Mouse (Mus musculus): ENCODE measurements around the gene Shisal2b. TPM values are rescaled to one million over a fixed set of nuclear protein-coding genes. Genes with fewer than 3 reads are reported as not detected.
A peak's percentile ranks its signal among the peaks of the same experiment; 100 is the strongest.
"Not testable (repeated sequence)": the region's sequence is repeated elsewhere in the genome, so short reads cannot be mapped to it uniquely, and the experiment has no call there.

Shisal2b gene
- polyA plus RNA-seq (2014; fragmentation: Nextera tagmentation; extraction: Ambion mirVana): 0.23 TPM in 1 of 2 replicates, not detected in the other

DNA sequence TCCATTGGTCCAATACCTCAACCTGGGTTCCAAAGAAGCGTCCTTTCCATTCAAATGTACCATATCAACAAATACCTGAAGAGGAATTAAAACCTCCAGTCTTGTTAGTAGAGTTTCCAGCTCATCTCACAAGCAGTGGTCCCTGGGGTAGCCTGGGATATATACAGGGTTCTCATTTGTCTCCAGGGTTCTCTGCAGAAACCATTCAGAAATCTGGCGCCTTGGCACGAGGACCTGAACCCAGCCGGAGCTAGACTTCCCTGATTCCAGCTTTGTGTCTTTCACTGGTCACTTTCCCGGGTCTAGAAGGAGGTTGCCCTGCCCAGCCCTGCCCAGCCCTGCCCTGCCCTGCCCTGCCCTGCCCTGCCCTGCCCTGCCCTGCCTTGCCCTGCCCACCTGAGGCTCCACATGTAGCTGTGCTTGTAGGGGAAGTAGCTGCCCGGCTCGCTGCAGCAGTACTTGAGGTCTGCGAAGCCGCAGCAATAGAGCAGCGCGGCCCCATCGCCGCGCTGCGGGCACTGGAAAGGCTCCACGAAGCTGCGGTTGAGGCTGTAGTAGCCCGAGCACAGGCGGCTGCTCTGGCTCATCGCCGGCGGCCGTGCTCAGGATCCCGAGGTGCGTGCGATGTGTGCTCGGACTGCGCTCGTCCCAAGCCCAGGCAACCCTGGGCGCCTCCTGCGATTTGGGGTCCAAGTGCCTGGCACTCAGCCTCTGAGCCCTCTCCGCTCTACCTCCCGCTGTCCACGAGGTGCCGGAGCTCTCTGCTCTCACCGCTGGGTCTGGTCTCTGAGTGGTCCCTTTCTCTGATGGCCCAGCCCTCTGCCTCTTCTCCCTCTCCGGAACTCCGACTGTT, at the start of gene Shisal2b:
TSS of gene Shisal2b (minus strand) at position 767 of the 853 bp plus-strand sequence.
- ATAC-seq (replicated peaks; ENCODE audit: low FRiP score) (peak; percentile 71), DNase-seq (ENCODE audit: low spot score) (peak; percentile 44)
- H3K36me3 ChIP-seq (ENCODE audit: control insufficient read depth, insufficient read depth, low read length): no peaks in the 10 kb centered on the region
- no peak within 1 kb of the TSS for H3K27ac ChIP-seq (ENCODE audit: low read depth, low read length)
- WGBS: 4% methylated on average over 38 of the region's 38 CpGs
- peak within 1 kb of the TSS; percentile 35 for H3K4me3 ChIP-seq (ENCODE audit: low read depth, low read length)
- no peaks in the 10 kb centered on the region for H3K9me3 ChIP-seq (ENCODE audit: control insufficient read depth, low read length)
- no peak within 1 kb of the TSS; the same call in 1 of the 2 replicates for H3K9ac ChIP-seq (ENCODE audit: low read depth, low read length)
- H3K4me1 ChIP-seq (replicated peaks; ENCODE audit: control insufficient read depth, insufficient read depth, low read length): no peaks in the 10 kb centered on the region
- peak within 1 kb of the TSS; percentile 74 for H3K4me2 ChIP-seq
- peaks cover 9% of the 10 kb centered on the region for H3K27me3 ChIP-seq (replicated peaks; ENCODE audit: control insufficient read depth, insufficient read depth, low read length)

DNA sequence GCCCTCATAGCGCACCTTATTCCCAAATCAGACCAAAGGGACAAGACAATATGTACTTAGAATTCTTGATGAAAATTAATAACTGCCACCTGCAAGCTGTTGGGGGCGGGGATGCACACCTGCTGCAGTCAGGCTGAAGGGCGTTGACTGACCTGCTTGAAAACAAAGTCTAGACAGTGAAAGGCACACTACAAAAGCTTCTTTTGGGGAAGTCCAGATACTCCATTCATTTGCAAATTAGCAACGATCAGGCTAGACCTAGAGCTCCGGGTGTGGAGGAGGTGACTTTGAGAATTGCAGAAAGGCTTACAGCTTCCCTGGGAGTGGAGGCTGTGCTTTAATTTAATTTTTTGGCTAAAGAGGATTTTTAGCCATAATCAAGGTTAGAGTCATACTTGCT, 47.9 kb upstream of the Shisal2b start:
- H3K36me3 ChIP-seq (ENCODE audit: control insufficient read depth, insufficient read depth, low read length); H3K9ac ChIP-seq (ENCODE audit: low read depth, low read length): not testable (repeated sequence)
- WGBS: 79% methylated on average over 5 of the region's 5 CpGs

GRCm38 (mm10) chr13:104911006-104911405, 47.3 kb upstream of the Shisal2b start:
- H3K27me3 ChIP-seq (replicated peaks; ENCODE audit: control insufficient read depth, insufficient read depth, low read length); H3K9me3 ChIP-seq (ENCODE audit: control insufficient read depth, low read length); H3K4me3 ChIP-seq (ENCODE audit: low read depth, low read length); H3K4me2 ChIP-seq; DNase-seq (ENCODE audit: low spot score); H3K27ac ChIP-seq (ENCODE audit: low read depth, low read length); ATAC-seq (replicated peaks; ENCODE audit: low FRiP score); H3K36me3 ChIP-seq (ENCODE audit: control insufficient read depth, insufficient read depth, low read length); H3K4me1 ChIP-seq (replicated peaks; ENCODE audit: control insufficient read depth, insufficient read depth, low read length); H3K9ac ChIP-seq (ENCODE audit: low read depth, low read length): not testable (repeated sequence)
- 89% methylated on average over 1 of the region's 1 CpGs for WGBS

More for the DNA sequence above, 47.9 kb upstream of the Shisal2b start:
- not testable (repeated sequence) for H3K27ac ChIP-seq (ENCODE audit: low read depth, low read length); H3K4me2 ChIP-seq; ATAC-seq (replicated peaks; ENCODE audit: low FRiP score); H3K9me3 ChIP-seq (ENCODE audit: control insufficient read depth, low read length); H3K4me3 ChIP-seq (ENCODE audit: low read depth, low read length); H3K4me1 ChIP-seq (replicated peaks; ENCODE audit: control insufficient read depth, insufficient read depth, low read length); DNase-seq (ENCODE audit: low spot score); H3K27me3 ChIP-seq (replicated peaks; ENCODE audit: control insufficient read depth, insufficient read depth, low read length)

DNA sequence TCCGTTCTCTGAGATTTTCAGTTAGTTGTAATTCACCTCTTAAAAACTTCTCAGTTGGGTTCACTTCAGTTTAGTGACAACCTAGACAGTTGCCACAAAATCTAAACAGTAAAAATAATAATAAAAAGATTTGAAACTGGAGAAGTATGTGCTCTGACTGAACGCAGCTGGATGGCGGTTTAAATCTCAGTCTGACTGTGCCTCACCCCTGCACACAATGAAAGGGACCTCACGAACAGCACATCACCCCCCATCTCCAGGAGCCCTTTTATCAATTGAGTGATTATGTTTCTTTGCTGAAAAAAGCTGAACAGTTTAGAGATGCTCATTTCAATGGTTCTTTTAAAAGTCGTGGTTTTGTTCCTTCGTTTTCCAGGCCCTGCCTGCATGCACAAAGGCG, 45.0 kb upstream of the Shisal2b start:
- Histone ChIP-seq H3K36me3 (ENCODE audit: control insufficient read depth, insufficient read depth, low read length) (no peaks in the 10 kb centered on the region), H3K9ac (ENCODE audit: low read depth, low read length) (no peak overlapping the region), H3K9me3 (ENCODE audit: control insufficient read depth, low read length) (no peaks in the 10 kb centered on the region), H3K27ac (ENCODE audit: low read depth, low read length) (no peak overlapping the region), H3K27me3 (replicated peaks; ENCODE audit: control insufficient read depth, insufficient read depth, low read length) (no peaks in the 10 kb centered on the region), H3K4me2 (no peak overlapping the region), H3K4me1 (replicated peaks; ENCODE audit: control insufficient read depth, insufficient read depth, low read length) (no peaks in the 10 kb centered on the region; the same call in 1 of the 2 replicates), H3K4me3 (ENCODE audit: low read depth, low read length) (no peak overlapping the region)
- ATAC-seq (replicated peaks; ENCODE audit: low FRiP score) (no peak), DNase-seq (ENCODE audit: low spot score) (no peak)
- 70% methylated on average over 7 of the region's 7 CpGs for WGBS

- no peak overlapping the region for H3K9ac ChIP-seq (ENCODE audit: low read depth, low read length)
- H3K4me3 ChIP-seq (ENCODE audit: low read depth, low read length): no peak overlapping the region
- H3K27me3 ChIP-seq (replicated peaks; ENCODE audit: control insufficient read depth, insufficient read depth, low read length): no peaks in the 10 kb centered on the region
- WGBS: 71% methylated on average over 1 of the region's 1 CpGs
- no peak overlapping the region for H3K4me2 ChIP-seq
- ATAC-seq (replicated peaks; ENCODE audit: low FRiP score) (no peak), DNase-seq (ENCODE audit: low spot score) (no peak)
- no peaks in the 10 kb centered on the region for H3K36me3 ChIP-seq (ENCODE audit: control insufficient read depth, insufficient read depth, low read length)
- H3K4me1 ChIP-seq (replicated peaks; ENCODE audit: control insufficient read depth, insufficient read depth, low read length): no peaks in the 10 kb centered on the region
- no peaks in the 10 kb centered on the region for H3K9me3 ChIP-seq (ENCODE audit: control insufficient read depth, low read length)
- no peak overlapping the region for H3K27ac ChIP-seq (ENCODE audit: low read depth, low read length)
These were observed 31.1 kb upstream of the Shisal2b start for GRCm38 (mm10) chr13:104894771-104895170.

DNA sequence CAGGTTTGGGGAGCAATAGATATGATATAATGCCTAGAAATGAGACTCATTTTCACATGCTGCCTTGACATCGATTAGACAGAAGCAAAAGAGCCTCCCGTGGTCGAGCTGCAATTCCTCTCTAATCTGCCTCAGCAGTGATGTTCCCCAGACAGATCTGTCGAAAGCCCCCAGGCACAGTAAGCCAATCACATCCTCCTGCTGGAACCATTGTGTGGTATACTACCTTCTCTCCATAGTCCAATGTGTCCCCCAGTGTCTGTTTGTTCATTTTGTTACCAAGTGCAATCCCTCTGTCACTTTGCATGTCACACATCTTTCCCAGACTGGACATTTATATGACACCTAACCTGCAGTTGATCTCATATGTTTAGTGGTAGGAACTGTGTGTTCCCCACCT, 28.6 kb upstream of the Shisal2b start:
- Histone ChIP-seq H3K4me3 (ENCODE audit: low read depth, low read length) (no peak overlapping the region), H3K9ac (ENCODE audit: low read depth, low read length) (no peak overlapping the region), H3K4me1 (replicated peaks; ENCODE audit: control insufficient read depth, insufficient read depth, low read length) (no peaks in the 10 kb centered on the region), H3K4me2 (no peak overlapping the region), H3K27me3 (replicated peaks; ENCODE audit: control insufficient read depth, insufficient read depth, low read length) (no peaks in the 10 kb centered on the region), H3K27ac (ENCODE audit: low read depth, low read length) (no peak overlapping the region), H3K36me3 (ENCODE audit: control insufficient read depth, insufficient read depth, low read length) (no peaks in the 10 kb centered on the region), H3K9me3 (ENCODE audit: control insufficient read depth, low read length) (no peaks in the 10 kb centered on the region)
- ATAC-seq (replicated peaks; ENCODE audit: low FRiP score): no peak
- WGBS: 56% methylated on average over 4 of the region's 4 CpGs
- no peak for DNase-seq (ENCODE audit: low spot score)

DNA sequence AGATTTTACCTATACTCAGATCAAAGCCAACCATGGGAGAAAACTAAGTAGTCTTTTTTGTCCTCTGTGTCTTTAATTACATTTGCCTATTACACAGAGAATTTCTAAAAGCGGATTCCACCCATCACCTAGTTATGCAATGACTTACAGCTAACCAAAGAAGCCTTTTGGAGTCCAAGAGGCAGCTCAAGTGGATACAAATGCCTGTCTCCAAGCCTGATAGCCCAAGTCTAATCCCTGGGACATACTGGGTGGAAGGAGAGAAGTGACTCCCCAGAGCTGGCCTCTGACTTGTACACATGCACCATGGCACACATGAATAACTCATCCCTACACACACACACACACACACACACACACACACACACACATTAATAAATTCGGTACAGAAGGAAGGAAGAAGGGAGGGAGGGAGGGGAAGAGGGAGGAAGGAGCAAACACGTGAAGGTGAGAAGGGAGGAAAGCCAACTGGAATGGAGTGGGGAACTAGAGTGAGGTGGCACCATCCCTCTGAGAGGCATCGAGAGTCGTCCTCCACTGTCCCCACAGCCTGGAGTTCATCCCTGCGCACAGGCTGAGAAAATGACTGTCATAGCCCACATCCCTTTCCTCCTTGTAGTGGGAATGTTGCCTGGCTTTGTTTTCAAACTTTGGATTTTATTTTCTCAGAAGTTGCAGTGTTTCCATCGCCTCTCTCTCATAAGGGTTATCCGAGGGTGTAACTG, 22.8 kb upstream of the Shisal2b start:
- DNase-seq (ENCODE audit: low spot score) (no peak), ATAC-seq (replicated peaks; ENCODE audit: low FRiP score) (no peak)
- peaks cover 2% of the 10 kb centered on the region for H3K4me1 ChIP-seq (replicated peaks; ENCODE audit: control insufficient read depth, insufficient read depth, low read length)
- H3K9ac ChIP-seq (ENCODE audit: low read depth, low read length): no peak overlapping the region
- H3K9me3 ChIP-seq (ENCODE audit: control insufficient read depth, low read length): no peaks in the 10 kb centered on the region
- H3K4me3 ChIP-seq (ENCODE audit: low read depth, low read length): no peak overlapping the region
- no peak overlapping the region for H3K27ac ChIP-seq (ENCODE audit: low read depth, low read length)
- no peak overlapping the region for H3K4me2 ChIP-seq
- no peaks in the 10 kb centered on the region for H3K36me3 ChIP-seq (ENCODE audit: control insufficient read depth, insufficient read depth, low read length)
- H3K27me3 ChIP-seq (replicated peaks; ENCODE audit: control insufficient read depth, insufficient read depth, low read length): no peaks in the 10 kb centered on the region
- WGBS: 72% methylated on average over 8 of the region's 8 CpGs

GRCm38 (mm10) chr13:104883566-104884249, 20.0 kb upstream of the Shisal2b start:
- Histone ChIP-seq H3K36me3 (ENCODE audit: control insufficient read depth, insufficient read depth, low read length) (no peaks in the 10 kb centered on the region), H3K9ac (ENCODE audit: low read depth, low read length) (no peak overlapping the region), H3K27ac (ENCODE audit: low read depth, low read length) (no peak overlapping the region), H3K4me3 (ENCODE audit: low read depth, low read length) (no peak overlapping the region), H3K4me1 (replicated peaks; ENCODE audit: control insufficient read depth, insufficient read depth, low read length) (peaks cover 2% of the 10 kb centered on the region), H3K4me2 (no peak overlapping the region), H3K9me3 (ENCODE audit: control insufficient read depth, low read length) (no peaks in the 10 kb centered on the region), H3K27me3 (replicated peaks; ENCODE audit: control insufficient read depth, insufficient read depth, low read length) (no peaks in the 10 kb centered on the region)
- WGBS: 24% methylated on average over 13 of the region's 16 CpGs
- DNase-seq (ENCODE audit: low spot score): no peak
- no peak for ATAC-seq (replicated peaks; ENCODE audit: low FRiP score)
